Mouse (Mus musculus): ENCODE measurements around the gene Sorcs3. TPM values are rescaled to one million over a fixed set of nuclear protein-coding genes. Genes with fewer than 3 reads are reported as not detected.

The Sorcs3 gene
- total RNA-seq, 2 experiments from 2014 or later: not detected

DNA sequence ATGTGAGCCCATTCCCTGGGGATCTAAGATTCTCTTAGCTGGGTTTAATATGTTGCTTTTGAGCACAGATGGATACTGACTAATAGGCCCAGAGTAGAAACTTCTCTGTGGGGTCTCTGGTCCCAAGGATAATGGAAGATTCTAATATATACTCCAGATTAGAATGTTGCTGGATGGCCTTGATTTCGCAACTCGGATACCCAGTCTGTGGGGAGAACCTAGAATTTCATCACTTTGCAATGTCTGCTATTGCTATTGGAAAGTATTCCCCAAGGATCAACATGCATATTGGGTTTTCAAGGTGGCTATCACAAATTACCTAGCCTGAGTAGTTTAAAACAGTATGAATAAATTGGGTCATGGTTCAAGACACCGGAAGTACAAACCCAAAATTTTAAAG is 609.2 kb downstream of the Sorcs3 start:
- no peak for ATAC-seq (ENCODE audit: poor library complexity, severe bottlenecking)

DNA sequence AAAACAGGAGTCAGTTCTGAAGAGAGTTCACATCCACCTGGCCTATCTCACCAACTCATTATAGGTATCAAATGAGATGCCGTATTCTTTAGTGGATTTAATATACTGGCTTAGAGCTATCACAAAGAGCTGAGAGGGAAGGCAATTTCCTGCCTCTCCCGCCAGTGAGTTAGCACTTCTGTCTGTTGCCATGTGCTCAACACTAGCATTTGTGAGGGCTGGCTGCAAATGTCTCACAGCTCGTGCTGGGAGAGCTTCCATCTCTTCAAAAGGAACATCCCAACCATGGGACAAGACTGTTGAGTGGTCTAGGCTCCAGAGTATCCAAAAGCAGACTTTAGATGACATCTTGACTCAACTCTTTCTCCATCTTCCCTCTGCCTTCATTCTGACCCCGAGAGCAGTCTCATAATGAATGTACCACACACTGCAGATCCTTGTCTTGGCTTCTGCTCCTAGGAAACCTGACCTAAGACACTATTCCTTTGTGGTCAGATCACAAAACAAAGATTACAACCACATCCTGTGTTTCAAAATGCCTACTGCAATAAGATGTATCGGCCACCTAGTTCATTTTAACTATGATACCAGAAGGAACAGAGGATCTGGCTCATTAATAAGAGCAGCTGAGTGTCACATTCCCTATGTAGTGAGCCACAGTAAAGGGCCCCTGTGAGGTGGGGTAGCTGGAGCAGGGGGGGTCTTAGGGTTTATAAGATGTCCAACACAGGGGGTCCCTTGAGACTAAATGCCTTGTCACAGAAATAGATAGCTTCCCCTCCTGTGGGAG is 614.9 kb downstream of the Sorcs3 start:
- no peak for ATAC-seq (ENCODE audit: poor library complexity, severe bottlenecking)

GRCm38 (mm10) chr19:48821283-48821715 is 615.5 kb downstream of the Sorcs3 start:
- ATAC-seq (ENCODE audit: poor library complexity, severe bottlenecking): no peak

DNA sequence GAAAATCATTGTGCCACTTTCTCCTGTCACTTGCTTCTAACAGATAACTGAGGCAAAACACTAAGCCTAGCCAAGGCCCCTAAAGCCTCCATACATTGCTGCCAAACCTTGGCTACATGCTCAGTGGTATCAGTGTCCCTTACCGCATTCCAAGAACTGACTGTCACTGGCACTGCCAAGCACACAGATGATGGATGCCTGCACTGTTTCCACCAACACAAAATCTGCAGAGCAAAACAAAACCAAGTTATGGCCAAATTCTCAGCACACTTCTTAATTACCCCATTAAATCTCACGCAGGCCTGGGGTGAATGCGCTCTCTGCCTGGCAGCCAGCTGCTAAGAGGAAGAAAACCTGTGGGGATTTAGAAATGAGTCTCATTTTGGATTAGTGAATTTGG is 628.5 kb downstream of the Sorcs3 start:
- ATAC-seq (ENCODE audit: poor library complexity, severe bottlenecking): no peak

- no peak for ATAC-seq (ENCODE audit: poor library complexity, severe bottlenecking)
Observed at GRCm38 (mm10) chr19:48839418-48839817, 633.6 kb downstream of the Sorcs3 start.

DNA sequence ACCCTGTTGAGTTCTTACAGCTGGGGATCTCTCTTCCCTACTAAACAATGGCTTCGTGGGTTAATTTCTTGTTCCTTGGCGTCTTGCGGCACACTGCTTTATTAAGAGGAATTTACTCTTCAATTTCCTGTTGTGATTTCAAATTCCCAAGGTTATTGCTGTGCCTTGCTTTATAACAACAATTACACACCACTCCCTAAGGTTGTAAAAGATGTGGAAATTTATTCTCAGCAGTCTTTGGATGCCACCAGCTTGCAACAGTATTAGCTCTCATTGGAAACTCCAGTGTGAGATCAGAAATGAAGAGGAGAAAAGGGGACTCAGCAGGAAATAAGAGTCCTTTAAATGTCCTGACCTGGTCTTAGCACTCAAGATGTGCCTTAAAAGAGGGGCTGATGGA is 641.9 kb downstream of the Sorcs3 start:
- ATAC-seq (ENCODE audit: poor library complexity, severe bottlenecking): no peak

GRCm38 (mm10) chr19:48850466-48850865 is 644.6 kb downstream of the Sorcs3 start:
- ATAC-seq (ENCODE audit: poor library complexity, severe bottlenecking): no peak
